Mouse (Mus musculus) G1E (cell line): ENCODE data around the gene Pde4d.

Experiments
- CTCF ChIP-seq: IDR thresholded peaks from 2 replicates; pipeline ENCODE4 v1.5.1; 2012; ENCODE audit warnings: low read depth, low read length, inconsistent platforms, mixed read lengths
- GATA1 ChIP-seq: IDR thresholded peaks from 2 replicates; pipeline ENCODE4 v1.6.1; 2012; ENCODE audit warnings: borderline replicate concordance, low read length, inconsistent platforms, mixed read lengths
- TAL1 ChIP-seq: conservative IDR thresholded peaks from 2 replicates; pipeline ENCODE4 v1.6.1; 2012; ENCODE audit warnings: low read depth, low read length, inconsistent platforms, mixed read lengths

- TF ChIP-seq GATA1 (no peak), CTCF (no peak), TAL1 (no peak)
Observed at GRCm38 (mm10) chr13:109714581-109714980, 1264.8 kb downstream of the Pde4d start.
